Mouse (Mus musculus): ENCODE results near the gene Map2k5. TPM values are rescaled to one million over a fixed set of nuclear protein-coding genes. Genes with fewer than 3 reads are reported as not detected.

The Map2k5 gene
- polyA plus RNA-seq, 1 experiment = 24.2 TPM

GRCm38 (mm10) chr9:63284392-63284791 lies 93.3 kb downstream of the Map2k5 start:
- no peaks in the 10 kb centered on the region for H3K4me1 ChIP-seq (ENCODE audit: control insufficient read depth, insufficient read depth, low read length)
- TF ChIP-seq POLR2A (IDR thresholded peaks at IDR 0.05; ENCODE audit: low read depth, low read length) = no peak
- no peak for TF ChIP-seq CTCF (IDR thresholded peaks at IDR 0.05; ENCODE audit: borderline replicate concordance, insufficient read depth, low read length)
- H3K4me3 ChIP-seq (ENCODE audit: insufficient read depth, low read length) = no peak overlapping the region

GRCm38 (mm10) chr9:63281996-63282395 lies 95.7 kb downstream of the Map2k5 start:
- H3K27ac ChIP-seq (ENCODE audit: insufficient read depth, low read length) = no peak overlapping the region

More at GRCm38 (mm10) chr9:63284392-63284791, 93.3 kb downstream of the Map2k5 start:
- H3K27ac ChIP-seq (ENCODE audit: insufficient read depth, low read length) = no peak overlapping the region

GRCm38 (mm10) chr9:63281086-63281485 lies 96.6 kb downstream of the Map2k5 start:
- Histone ChIP-seq H3K27ac (ENCODE audit: insufficient read depth, low read length) (no peak overlapping the region), H3K4me1 (ENCODE audit: control insufficient read depth, insufficient read depth, low read length) (no peaks in the 10 kb centered on the region), H3K4me3 (ENCODE audit: insufficient read depth, low read length) (no peak overlapping the region)
- no peak for TF ChIP-seq CTCF (IDR thresholded peaks at IDR 0.05; ENCODE audit: borderline replicate concordance, insufficient read depth, low read length)

More at GRCm38 (mm10) chr9:63281996-63282395, 95.7 kb downstream of the Map2k5 start:
- TF ChIP-seq CTCF (IDR thresholded peaks at IDR 0.05; ENCODE audit: borderline replicate concordance, insufficient read depth, low read length) = no peak
- TF ChIP-seq POLR2A (IDR thresholded peaks at IDR 0.05; ENCODE audit: low read depth, low read length) = no peak
- no peaks in the 10 kb centered on the region for H3K4me1 ChIP-seq (ENCODE audit: control insufficient read depth, insufficient read depth, low read length)
- H3K4me3 ChIP-seq (ENCODE audit: insufficient read depth, low read length) = no peak overlapping the region

DNA sequence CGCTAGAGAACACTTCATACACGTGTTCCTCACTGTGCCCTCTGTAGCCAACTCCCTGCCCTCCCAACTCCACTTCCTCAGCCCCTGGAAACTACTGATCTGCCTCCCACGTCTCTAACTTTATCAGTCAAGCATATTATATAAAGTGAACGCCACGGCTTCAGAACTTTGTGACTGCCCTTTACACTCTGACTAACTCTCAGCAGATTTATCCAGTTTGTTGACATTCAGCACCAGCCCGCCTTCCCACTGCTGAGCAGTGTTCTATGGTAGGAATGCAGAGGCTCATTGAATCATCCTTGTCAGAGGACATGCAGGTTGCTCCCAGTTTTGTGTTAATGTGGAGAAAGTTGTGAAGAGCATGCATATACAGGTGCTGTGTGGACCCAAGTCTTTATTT lies 103.9 kb downstream of the Map2k5 start:
- Histone ChIP-seq H3K4me1 (ENCODE audit: control insufficient read depth, insufficient read depth, low read length) (no peaks in the 10 kb centered on the region), H3K4me3 (ENCODE audit: insufficient read depth, low read length) (no peak overlapping the region), H3K27ac (ENCODE audit: insufficient read depth, low read length) (no peak overlapping the region)
- no peak for TF ChIP-seq POLR2A (IDR thresholded peaks at IDR 0.05; ENCODE audit: low read depth, low read length)
- TF ChIP-seq CTCF (IDR thresholded peaks at IDR 0.05; ENCODE audit: borderline replicate concordance, insufficient read depth, low read length) = no peak

DNA sequence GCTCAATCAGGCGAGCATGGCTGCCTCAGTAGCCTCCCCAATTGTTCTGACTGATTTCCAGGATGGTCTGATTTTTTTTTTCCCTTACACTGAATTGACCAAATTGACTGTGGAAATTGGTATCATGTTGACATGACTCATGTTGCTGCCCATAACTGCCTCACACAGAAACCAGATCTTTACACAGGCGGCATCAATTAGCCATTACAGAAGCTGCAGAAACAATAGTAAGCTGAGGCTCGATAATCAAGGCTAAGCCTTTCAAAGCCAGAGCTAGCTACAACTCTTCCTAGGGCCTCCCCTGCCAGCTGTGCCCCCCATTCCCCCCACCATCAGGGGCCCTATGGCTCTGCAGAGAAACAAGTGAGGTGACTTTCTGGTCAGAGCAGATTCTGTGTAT lies 107.9 kb downstream of the Map2k5 start:
- no peak overlapping the region for H3K4me3 ChIP-seq (ENCODE audit: insufficient read depth, low read length)
- no peaks in the 10 kb centered on the region; the same call in none of the 2 replicates for H3K4me1 ChIP-seq (ENCODE audit: control insufficient read depth, insufficient read depth, low read length)
- no peak overlapping the region for H3K27ac ChIP-seq (ENCODE audit: insufficient read depth, low read length)
- TF ChIP-seq CTCF (IDR thresholded peaks at IDR 0.05; ENCODE audit: borderline replicate concordance, insufficient read depth, low read length) (no peak), POLR2A (IDR thresholded peaks at IDR 0.05; ENCODE audit: low read depth, low read length) (no peak)

DNA sequence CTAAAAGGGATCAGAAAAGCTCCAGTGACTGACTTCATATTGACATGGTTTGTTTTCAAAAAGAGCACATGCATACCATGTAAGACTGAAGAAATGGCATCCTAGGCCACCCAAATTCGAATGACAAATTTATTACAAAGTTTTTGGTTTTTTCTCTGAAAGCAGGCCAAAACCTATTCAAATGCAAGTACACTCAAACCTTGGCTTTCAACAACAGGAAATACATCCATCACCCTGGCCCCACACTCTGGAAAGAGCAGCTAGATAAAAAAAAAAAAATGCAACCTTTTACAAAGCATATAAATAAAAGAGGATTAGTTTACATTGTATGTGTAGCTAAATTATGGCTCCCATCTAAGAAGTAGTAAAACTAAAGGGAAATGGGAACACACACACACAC lies 114.5 kb downstream of the Map2k5 start:
- H3K4me1 ChIP-seq (ENCODE audit: control insufficient read depth, insufficient read depth, low read length) = no peaks in the 10 kb centered on the region; the same call in none of the 2 replicates
- H3K27ac ChIP-seq (ENCODE audit: insufficient read depth, low read length) = no peak overlapping the region
- no peak overlapping the region for H3K4me3 ChIP-seq (ENCODE audit: insufficient read depth, low read length)
- TF ChIP-seq POLR2A (IDR thresholded peaks at IDR 0.05; ENCODE audit: low read depth, low read length) (no peak), CTCF (IDR thresholded peaks at IDR 0.05; ENCODE audit: borderline replicate concordance, insufficient read depth, low read length) (no peak)

DNA sequence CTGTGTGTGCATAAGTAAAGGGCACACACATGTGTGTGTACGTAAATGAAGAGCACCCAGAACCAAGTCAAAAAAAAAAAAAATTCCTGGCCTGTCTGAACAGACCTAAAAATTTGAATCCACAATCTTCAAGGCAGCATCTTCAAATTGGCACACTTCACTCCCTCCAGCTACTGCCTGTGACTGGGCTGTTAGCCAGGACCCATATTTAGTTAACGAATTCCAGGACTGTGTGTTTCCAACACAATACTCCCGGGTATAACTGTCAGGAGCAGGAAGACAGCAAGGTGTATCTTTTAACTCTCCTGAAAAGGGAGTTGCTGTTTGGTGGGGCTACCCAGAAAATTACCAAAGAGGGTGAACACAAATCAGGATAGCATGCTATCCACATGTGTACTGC lies 118.9 kb downstream of the Map2k5 start:
- TF ChIP-seq POLR2A (IDR thresholded peaks at IDR 0.05; ENCODE audit: low read depth, low read length) (no peak), CTCF (IDR thresholded peaks at IDR 0.05; ENCODE audit: borderline replicate concordance, insufficient read depth, low read length) (no peak)
- Histone ChIP-seq H3K4me3 (ENCODE audit: insufficient read depth, low read length) (no peak overlapping the region), H3K27ac (ENCODE audit: insufficient read depth, low read length) (no peak overlapping the region), H3K4me1 (ENCODE audit: control insufficient read depth, insufficient read depth, low read length) (no peaks in the 10 kb centered on the region; the same call in 1 of the 2 replicates)

GRCm38 (mm10) chr9:63257739-63258138 lies 120.0 kb downstream of the Map2k5 start:
- Histone ChIP-seq H3K4me1 (ENCODE audit: control insufficient read depth, insufficient read depth, low read length) (no peaks in the 10 kb centered on the region; the same call in 1 of the 2 replicates), H3K4me3 (ENCODE audit: insufficient read depth, low read length) (no peak overlapping the region), H3K27ac (ENCODE audit: insufficient read depth, low read length) (no peak overlapping the region)
- TF ChIP-seq CTCF (IDR thresholded peaks at IDR 0.05; ENCODE audit: borderline replicate concordance, insufficient read depth, low read length) (no peak), POLR2A (IDR thresholded peaks at IDR 0.05; ENCODE audit: low read depth, low read length) (no peak)

- TF ChIP-seq CTCF (IDR thresholded peaks at IDR 0.05; ENCODE audit: borderline replicate concordance, insufficient read depth, low read length) (no peak), POLR2A (IDR thresholded peaks at IDR 0.05; ENCODE audit: low read depth, low read length) (no peak)
- Histone ChIP-seq H3K4me3 (ENCODE audit: insufficient read depth, low read length) (no peak overlapping the region), H3K4me1 (ENCODE audit: control insufficient read depth, insufficient read depth, low read length) (no peaks in the 10 kb centered on the region), H3K27ac (ENCODE audit: insufficient read depth, low read length) (no peak overlapping the region)
Observed at GRCm38 (mm10) chr9:63250841-63251626, 126.7 kb downstream of the Map2k5 start.

GRCm38 (mm10) chr9:63248095-63248787 lies 129.5 kb downstream of the Map2k5 start:
- Histone ChIP-seq H3K4me3 (ENCODE audit: insufficient read depth, low read length) (no peak overlapping the region), H3K27ac (ENCODE audit: insufficient read depth, low read length) (no peak overlapping the region), H3K4me1 (ENCODE audit: control insufficient read depth, insufficient read depth, low read length) (no peaks in the 10 kb centered on the region)
- TF ChIP-seq POLR2A (IDR thresholded peaks at IDR 0.05; ENCODE audit: low read depth, low read length) (no peak), CTCF (IDR thresholded peaks at IDR 0.05; ENCODE audit: borderline replicate concordance, insufficient read depth, low read length) (no peak)
